Mouse (Mus musculus) liver, embryonic 12.5 days (tissue): ENCODE data around the gene Cadps2. TPM values are rescaled to one million over a fixed set of nuclear protein-coding genes. Genes with fewer than 3 reads are reported as not detected.

Source experiments
- ATAC-seq: fragments of 200-750 bp; cut with Nextera tagmentation; 2 replicates; pipeline ENCODE4 v1.8.0; 2017; ENCODE audit warnings: moderate number of reproducible peaks, mild to moderate bottlenecking, moderate library complexity
- H3K27ac ChIP-seq: fragments of 300-500 bp; sonication (generic); 2 replicates; pipeline ENCODE4 v1.5.1; 2016; ENCODE audit warnings: mild to moderate bottlenecking
- H3K27me3 ChIP-seq: fragments of 300-500 bp; sonication (generic); replicated peaks from 2 replicates; pipeline ENCODE4 v1.6.1; 2016; ENCODE audit warnings: mild to moderate bottlenecking, moderate library complexity
- H3K36me3 ChIP-seq: fragments of 300-500 bp; sonication (generic); 2 replicates; pipeline ENCODE4 v1.6.1; 2016; ENCODE audit warnings: mild to moderate bottlenecking, moderate library complexity
- H3K4me1 ChIP-seq: fragments of 300-500 bp; sonication (generic); 2 replicates; pipeline ENCODE4 v1.6.1; 2016
- H3K4me2 ChIP-seq: fragments of 300-500 bp; sonication (generic); 2 replicates; pipeline ENCODE4 v1.6.1; 2016; ENCODE audit warnings: mild to moderate bottlenecking, moderate library complexity
- H3K4me3 ChIP-seq: fragments of 300-500 bp; sonication (generic); 2 replicates; pipeline ENCODE4 v1.5.1; 2016; ENCODE audit warnings: mild to moderate bottlenecking, moderate library complexity
- H3K9ac ChIP-seq: fragments of 300-500 bp; sonication (generic); 2 replicates; pipeline ENCODE4 v1.6.1; 2016; ENCODE audit warnings: mild to moderate bottlenecking, moderate library complexity
- H3K9me3 ChIP-seq: fragments of 300-500 bp; sonication (generic); replicated peaks from 2 replicates; pipeline ENCODE4 v1.6.1; 2016; ENCODE audit warnings: mild to moderate bottlenecking, moderate library complexity
- WGBS: fragments of 180-500 bp; shearing (Covaris S2); methylation state at CpG from one replicate; pipeline ENCODE4 v1.1.7; 2016; ENCODE audit not compliant: insufficient replicate concordance; 5-methylcytosine and 5-hydroxymethylcytosine counted together
- polyA plus RNA-seq: library from polyadenylated mRNA; unstranded; fragments of >200 nt; fragmentation: Nextera tagmentation; extraction: Ambion mirVana; gene quantifications from 2 replicates; pipeline ENCODE4 v1.2.1, GENCODE M21; 2016

Cadps2 gene
- polyA plus RNA-seq, 1 experiment from 2014 or later = 0.11 TPM

GRCm38 (mm10) chr6:23498611-23499010 lies 340.6 kb downstream of the Cadps2 start:
- H3K27me3 ChIP-seq = no peaks in the 10 kb centered on the region

GRCm38 (mm10) chr6:23491804-23492203 lies 347.4 kb downstream of the Cadps2 start:
- Histone ChIP-seq H3K36me3 (no peaks in the 10 kb centered on the region), H3K4me3 (no peak overlapping the region), H3K9ac (no peak overlapping the region), H3K27me3 (no peaks in the 10 kb centered on the region), H3K27ac (no peak overlapping the region), H3K4me2 (no peak overlapping the region), H3K9me3 (no peaks in the 10 kb centered on the region), H3K4me1 (no peaks in the 10 kb centered on the region)
- ATAC-seq = no peak
- 48% methylated on average over 7 of the region's 7 CpGs for WGBS

More at GRCm38 (mm10) chr6:23498611-23499010, 340.6 kb downstream of the Cadps2 start:
- H3K36me3 ChIP-seq = no peaks in the 10 kb centered on the region
- no peaks in the 10 kb centered on the region for H3K4me1 ChIP-seq
- WGBS = 54% methylated on average over 5 of the region's 5 CpGs
- H3K4me3 ChIP-seq = no peak overlapping the region
- H3K27ac ChIP-seq = no peak overlapping the region
- H3K9me3 ChIP-seq = no peaks in the 10 kb centered on the region
- no peak for ATAC-seq
- H3K4me2 ChIP-seq = no peak overlapping the region
- no peak overlapping the region for H3K9ac ChIP-seq

GRCm38 (mm10) chr6:23490431-23490830 lies 348.8 kb downstream of the Cadps2 start:
- Histone ChIP-seq H3K9me3 (no peaks in the 10 kb centered on the region), H3K4me1 (no peaks in the 10 kb centered on the region), H3K36me3 (no peaks in the 10 kb centered on the region), H3K9ac (no peak overlapping the region), H3K27ac (no peak overlapping the region), H3K4me2 (no peak overlapping the region), H3K27me3 (no peaks in the 10 kb centered on the region), H3K4me3 (no peak overlapping the region)
- no peak for ATAC-seq
- WGBS = 54% methylated on average over 2 of the region's 2 CpGs

- no peak overlapping the region for H3K9ac ChIP-seq
- 65% methylated on average over 2 of the region's 2 CpGs for WGBS
These were observed 350.2 kb downstream of the Cadps2 start for GRCm38 (mm10) chr6:23489046-23489445.

GRCm38 (mm10) chr6:23472686-23473085 lies 366.5 kb downstream of the Cadps2 start:
- H3K27me3 ChIP-seq = no peaks in the 10 kb centered on the region
- no peaks in the 10 kb centered on the region for H3K36me3 ChIP-seq
- H3K9me3 ChIP-seq = no peaks in the 10 kb centered on the region
- no peak overlapping the region for H3K4me2 ChIP-seq
- ATAC-seq = no peak
- H3K9ac ChIP-seq = no peak overlapping the region
- H3K4me3 ChIP-seq = no peak overlapping the region
- 40% methylated on average over 2 of the region's 2 CpGs for WGBS
- no peaks in the 10 kb centered on the region for H3K4me1 ChIP-seq
- no peak overlapping the region for H3K27ac ChIP-seq

More at GRCm38 (mm10) chr6:23489046-23489445, 350.2 kb downstream of the Cadps2 start:
- no peaks in the 10 kb centered on the region for H3K36me3 ChIP-seq
- H3K9me3 ChIP-seq = no peaks in the 10 kb centered on the region
- no peaks in the 10 kb centered on the region for H3K27me3 ChIP-seq
- H3K4me1 ChIP-seq = no peaks in the 10 kb centered on the region
- no peak for ATAC-seq
- H3K4me2 ChIP-seq = no peak overlapping the region
- H3K27ac ChIP-seq = no peak overlapping the region
- H3K4me3 ChIP-seq = no peak overlapping the region

- no peaks in the 10 kb centered on the region for H3K4me1 ChIP-seq
- ATAC-seq = no peak
- no peak overlapping the region for H3K4me3 ChIP-seq
- H3K27ac ChIP-seq = no peak overlapping the region
- H3K36me3 ChIP-seq = no peaks in the 10 kb centered on the region
- no peak overlapping the region for H3K4me2 ChIP-seq
- H3K9ac ChIP-seq = no peak overlapping the region
- WGBS = 56% methylated on average over 2 of the region's 2 CpGs
- H3K9me3 ChIP-seq = no peaks in the 10 kb centered on the region
- no peaks in the 10 kb centered on the region for H3K27me3 ChIP-seq
These were observed 367.4 kb downstream of the Cadps2 start for GRCm38 (mm10) chr6:23471830-23472229.

- Histone ChIP-seq H3K4me2 (no peak overlapping the region), H3K9me3 (no peaks in the 10 kb centered on the region), H3K27me3 (no peaks in the 10 kb centered on the region), H3K36me3 (no peaks in the 10 kb centered on the region), H3K4me3 (no peak overlapping the region), H3K4me1 (no peaks in the 10 kb centered on the region), H3K9ac (no peak overlapping the region), H3K27ac (no peak overlapping the region)
- WGBS = 70% methylated on average over 4 of the region's 4 CpGs
- no peak for ATAC-seq
These were observed 371.3 kb downstream of the Cadps2 start for GRCm38 (mm10) chr6:23467885-23468284.

GRCm38 (mm10) chr6:23462600-23463280 lies 376.5 kb downstream of the Cadps2 start:
- H3K36me3 ChIP-seq = no peaks in the 10 kb centered on the region
- no peak overlapping the region for H3K9ac ChIP-seq
- WGBS = 26% methylated on average over 8 of the region's 8 CpGs
- H3K9me3 ChIP-seq = no peaks in the 10 kb centered on the region
- no peak overlapping the region for H3K4me2 ChIP-seq
- ATAC-seq = no peak
- H3K4me3 ChIP-seq = no peak overlapping the region
- H3K27ac ChIP-seq = no peak overlapping the region
- no peaks in the 10 kb centered on the region for H3K27me3 ChIP-seq
- H3K4me1 ChIP-seq = no peaks in the 10 kb centered on the region

- no peak overlapping the region for H3K27ac ChIP-seq
- no peaks in the 10 kb centered on the region for H3K27me3 ChIP-seq
- no peak overlapping the region for H3K4me2 ChIP-seq
- 5% methylated on average over 5 of the region's 5 CpGs for WGBS
- no peak overlapping the region for H3K4me3 ChIP-seq
- no peaks in the 10 kb centered on the region for H3K9me3 ChIP-seq
- no peaks in the 10 kb centered on the region for H3K36me3 ChIP-seq
- H3K9ac ChIP-seq = no peak overlapping the region
- no peak for ATAC-seq
- H3K4me1 ChIP-seq = no peaks in the 10 kb centered on the region
These were observed 381.5 kb downstream of the Cadps2 start for GRCm38 (mm10) chr6:23457748-23458147.

GRCm38 (mm10) chr6:23453907-23454306 lies 385.3 kb downstream of the Cadps2 start:
- ATAC-seq = no peak
- no peak overlapping the region for H3K27ac ChIP-seq
- no peaks in the 10 kb centered on the region for H3K27me3 ChIP-seq
- no peak overlapping the region for H3K4me3 ChIP-seq
- no peak overlapping the region for H3K9ac ChIP-seq
- H3K36me3 ChIP-seq = no peaks in the 10 kb centered on the region
- H3K4me2 ChIP-seq = no peak overlapping the region
- 52% methylated on average over 5 of the region's 5 CpGs for WGBS
- no peaks in the 10 kb centered on the region for H3K9me3 ChIP-seq
- no peaks in the 10 kb centered on the region for H3K4me1 ChIP-seq

- H3K36me3 ChIP-seq = no peaks in the 10 kb centered on the region
- WGBS = 53% methylated on average over 3 of the region's 3 CpGs
- no peak overlapping the region for H3K9ac ChIP-seq
- no peak overlapping the region for H3K4me3 ChIP-seq
- H3K4me2 ChIP-seq = no peak overlapping the region
- no peaks in the 10 kb centered on the region for H3K27me3 ChIP-seq
- H3K9me3 ChIP-seq = no peaks in the 10 kb centered on the region
- no peak for ATAC-seq
- H3K4me1 ChIP-seq = no peaks in the 10 kb centered on the region
- H3K27ac ChIP-seq = no peak overlapping the region
These were observed 399.3 kb downstream of the Cadps2 start for GRCm38 (mm10) chr6:23439897-23440296.

- Histone ChIP-seq H3K4me3 (no peak overlapping the region), H3K4me1 (no peaks in the 10 kb centered on the region), H3K27ac (no peak overlapping the region), H3K9ac (no peak overlapping the region), H3K9me3 (no peaks in the 10 kb centered on the region), H3K27me3 (0 out of 2 replicates have a peak, but pooled peaks cover 4% of the 10 kb centered on the region), H3K36me3 (no peaks in the 10 kb centered on the region), H3K4me2 (no peak overlapping the region)
- WGBS = 10% methylated on average over 12 of the region's 12 CpGs
- no peak for ATAC-seq
These were observed 428.8 kb downstream of the Cadps2 start for GRCm38 (mm10) chr6:23410256-23411049.
